Mouse (Mus musculus) E14TG2a.4 (cell line): ENCODE results near the gene Itpkb.

ENCODE experiments used
- H3K27me3 ChIP-seq: 2 replicates; pipeline ENCODE4 v1.6.1; 2014; ENCODE audit warnings: low read length, control low read depth; ENCODE audit not compliant: insufficient read depth
- H3K36me3 ChIP-seq: 2 replicates; pipeline ENCODE4 v1.6.1; 2014; ENCODE audit warnings: low read length, control low read depth; ENCODE audit not compliant: insufficient read depth
- H3K4me1 ChIP-seq: replicated peaks from 2 replicates; pipeline ENCODE4 v1.6.1; 2014; ENCODE audit warnings: low read depth, low read length, control low read depth
- H3K4me3 ChIP-seq: replicated peaks from 2 replicates; pipeline ENCODE4 v1.5.1; 2014; ENCODE audit warnings: mild to moderate bottlenecking, low read length
- H3K9me3 ChIP-seq: 2 replicates; pipeline ENCODE4 v1.6.1; 2014; ENCODE audit warnings: low read length, control low read depth
- CTCF ChIP-seq: conservative IDR thresholded peaks from 2 replicates; pipeline ENCODE4 v1.5.1; 2014; ENCODE audit warnings: low read length
- NANOG ChIP-seq: IDR thresholded peaks from 2 replicates; pipeline ENCODE4 v1.6.1; 2014; ENCODE audit warnings: borderline replicate concordance, low read length, mixed read lengths
- POU5F1 ChIP-seq: IDR thresholded peaks from 2 replicates; pipeline ENCODE4 v1.6.1; 2014; ENCODE audit warnings: low read length, borderline replicate concordance

Itpkb gene

GRCm38 (mm10) chr1:180307661-180308060, 22.6 kb upstream of the Itpkb start:
- TF ChIP-seq CTCF (no peak), NANOG (no peak), POU5F1 (no peak)
- no peaks in the 10 kb centered on the region for H3K9me3 ChIP-seq
- H3K4me3 ChIP-seq = no peak overlapping the region
- H3K27me3 ChIP-seq = peaks cover 4% of the 10 kb centered on the region
- H3K4me1 ChIP-seq = peaks cover 36% of the 10 kb centered on the region
- H3K36me3 ChIP-seq = no peaks in the 10 kb centered on the region

- peaks cover 4% of the 10 kb centered on the region for H3K27me3 ChIP-seq
- H3K4me3 ChIP-seq = no peak overlapping the region
- TF ChIP-seq NANOG = no peak
- no peak for TF ChIP-seq CTCF
- no peak for TF ChIP-seq POU5F1
Measured at GRCm38 (mm10) chr1:180308897-180309296, 21.4 kb upstream of the Itpkb start.

DNA sequence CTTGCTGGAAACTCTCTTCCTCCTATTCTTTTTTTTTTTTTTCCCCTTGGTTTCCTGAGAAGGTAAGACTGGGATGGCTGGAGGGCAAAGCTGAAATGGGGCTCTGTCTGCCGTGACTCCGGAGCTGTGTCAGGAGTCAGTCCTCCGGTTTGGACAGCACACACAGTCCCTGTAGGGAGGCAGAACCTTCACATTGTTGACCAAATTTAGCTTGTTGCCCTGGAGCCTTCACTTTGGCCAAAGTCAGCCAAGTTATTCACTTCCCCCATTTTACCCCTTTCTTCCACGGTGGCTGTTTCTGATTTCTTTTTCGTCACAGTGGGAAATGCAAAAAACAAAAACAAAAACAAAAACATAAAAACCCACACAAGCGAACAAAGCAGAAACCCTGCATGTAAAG, 18.0 kb upstream of the Itpkb start:
- Histone ChIP-seq H3K4me1 (peaks cover 51% of the 10 kb centered on the region), H3K36me3 (no peaks in the 10 kb centered on the region), H3K4me3 (0 out of 2 replicates have a peak overlapping the region, but pooled peaks have one; percentile 52), H3K27me3 (peaks cover 6% of the 10 kb centered on the region; the same call in 1 of the 2 replicates), H3K9me3 (no peaks in the 10 kb centered on the region)
- TF ChIP-seq NANOG (no peak), POU5F1 (no peak), CTCF (no peak)

More at GRCm38 (mm10) chr1:180308897-180309296, 21.4 kb upstream of the Itpkb start:
- Histone ChIP-seq H3K9me3 (no peaks in the 10 kb centered on the region), H3K36me3 (no peaks in the 10 kb centered on the region), H3K4me1 (peaks cover 42% of the 10 kb centered on the region)

DNA sequence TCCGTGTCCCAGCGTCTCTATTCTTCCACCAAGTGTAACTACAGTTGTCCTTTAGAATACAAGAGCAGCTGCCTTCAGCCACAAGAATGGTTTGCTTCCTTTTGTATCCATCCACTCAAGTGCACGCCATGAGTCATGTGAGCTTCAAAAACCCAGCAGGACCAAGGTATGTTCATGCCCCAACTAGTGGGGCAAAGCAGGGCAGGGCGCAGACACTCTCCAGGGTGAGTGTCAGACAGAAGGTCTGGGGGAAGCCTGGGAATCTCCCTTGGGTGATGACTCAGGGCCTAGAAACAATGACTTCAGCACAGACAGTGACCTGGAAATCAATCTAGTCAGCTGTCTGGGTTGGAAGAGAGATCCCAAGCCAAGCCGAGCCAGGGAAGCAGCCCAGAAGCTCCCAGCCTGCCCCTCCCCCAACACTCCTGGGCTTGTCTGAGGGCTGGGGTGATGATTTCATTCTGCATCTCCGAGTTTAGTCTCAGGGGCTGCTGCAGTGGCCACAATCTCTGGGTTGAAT, 17.4 kb upstream of the Itpkb start:
- TF ChIP-seq NANOG (no peak), CTCF (no peak), POU5F1 (no peak)
- Histone ChIP-seq H3K4me3 (peak overlapping the region; percentile 52; the same call in 1 of the 2 replicates), H3K4me1 (peaks cover 46% of the 10 kb centered on the region), H3K9me3 (no peaks in the 10 kb centered on the region), H3K36me3 (no peaks in the 10 kb centered on the region), H3K27me3 (peaks cover 9% of the 10 kb centered on the region)

DNA sequence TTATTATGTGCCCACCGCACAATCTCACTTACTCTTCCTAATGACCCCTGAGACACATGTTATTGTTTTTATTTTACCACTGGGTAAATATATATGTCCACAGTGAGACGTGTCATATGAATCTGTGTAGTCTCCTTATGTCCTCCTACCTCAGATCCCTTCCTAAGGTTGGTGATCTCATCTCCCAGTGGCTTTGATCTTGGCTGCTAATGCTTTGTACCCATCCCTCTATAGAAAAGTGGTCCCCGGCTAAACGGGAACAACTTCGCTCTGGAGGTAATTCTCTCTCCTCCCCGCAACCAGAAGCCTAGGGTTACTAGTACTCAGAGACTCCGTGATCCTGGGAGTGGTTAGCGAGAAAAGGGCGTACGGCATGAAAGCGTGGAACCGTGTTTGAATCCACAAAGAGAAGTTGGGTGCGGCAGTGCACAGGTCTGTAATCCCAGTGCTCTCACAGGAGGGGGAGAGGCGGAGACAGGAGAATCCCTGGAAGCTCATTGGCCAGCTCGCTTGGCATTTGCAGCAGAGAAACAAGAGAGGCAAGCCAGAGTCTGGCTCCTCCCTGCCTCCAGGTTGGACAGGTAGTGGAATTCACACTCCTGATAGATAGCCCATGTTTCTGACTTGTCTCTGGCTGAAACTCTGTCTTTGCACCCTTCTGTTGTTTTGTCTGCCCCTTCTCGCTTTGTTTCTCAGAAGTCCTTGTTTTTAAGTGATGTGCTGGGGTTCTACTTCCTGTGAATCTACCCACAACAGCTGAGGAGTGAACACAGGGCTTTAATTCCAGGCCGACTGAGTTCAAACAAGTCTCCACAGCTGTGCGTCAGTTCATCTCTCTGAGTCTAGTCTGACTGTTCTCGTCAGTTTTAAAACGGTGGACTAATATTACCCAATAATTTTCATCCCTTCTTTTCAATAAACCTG, 16.5 kb upstream of the Itpkb start:
- TF ChIP-seq CTCF (no peak), POU5F1 (no peak), NANOG (no peak)
- peaks cover 37% of the 10 kb centered on the region for H3K4me1 ChIP-seq
- peaks cover 16% of the 10 kb centered on the region for H3K27me3 ChIP-seq
- H3K4me3 ChIP-seq = peak overlapping the region; percentile 52
- H3K9me3 ChIP-seq = no peaks in the 10 kb centered on the region
- H3K36me3 ChIP-seq = no peaks in the 10 kb centered on the region

- no peaks in the 10 kb centered on the region for H3K9me3 ChIP-seq
- peaks cover 33% of the 10 kb centered on the region for H3K4me1 ChIP-seq
- TF ChIP-seq POU5F1 (no peak), NANOG (no peak), CTCF (no peak)
- no peak overlapping the region for H3K4me3 ChIP-seq
- no peaks in the 10 kb centered on the region for H3K36me3 ChIP-seq
- peaks cover 21% of the 10 kb centered on the region for H3K27me3 ChIP-seq
Measured at GRCm38 (mm10) chr1:180314641-180315040, 15.6 kb upstream of the Itpkb start.

DNA sequence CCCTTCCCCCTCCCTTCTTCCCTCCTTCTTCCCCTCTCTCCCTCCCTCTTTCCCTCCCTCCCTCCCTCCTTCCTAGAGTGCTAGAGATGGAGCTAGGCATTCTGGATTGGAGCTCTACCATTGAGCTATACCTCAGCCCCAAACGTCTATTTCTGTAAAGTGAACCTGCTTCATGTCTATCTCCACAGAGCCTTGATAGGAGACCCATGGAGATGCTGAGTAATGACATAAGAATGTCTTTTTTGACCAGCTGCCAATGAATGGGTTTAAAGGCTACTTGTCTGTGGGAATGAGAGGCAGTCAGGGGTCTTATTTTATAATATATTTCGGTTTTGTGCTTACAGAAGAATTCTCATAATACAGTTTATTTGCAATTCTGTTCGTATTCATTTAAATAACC, 15.2 kb upstream of the Itpkb start:
- Histone ChIP-seq H3K9me3 (no peaks in the 10 kb centered on the region), H3K36me3 (no peaks in the 10 kb centered on the region), H3K4me1 (peaks cover 33% of the 10 kb centered on the region), H3K27me3 (peaks cover 21% of the 10 kb centered on the region), H3K4me3 (no peak overlapping the region)
- TF ChIP-seq POU5F1 = no peak
- no peak for TF ChIP-seq CTCF
- TF ChIP-seq NANOG = no peak

DNA sequence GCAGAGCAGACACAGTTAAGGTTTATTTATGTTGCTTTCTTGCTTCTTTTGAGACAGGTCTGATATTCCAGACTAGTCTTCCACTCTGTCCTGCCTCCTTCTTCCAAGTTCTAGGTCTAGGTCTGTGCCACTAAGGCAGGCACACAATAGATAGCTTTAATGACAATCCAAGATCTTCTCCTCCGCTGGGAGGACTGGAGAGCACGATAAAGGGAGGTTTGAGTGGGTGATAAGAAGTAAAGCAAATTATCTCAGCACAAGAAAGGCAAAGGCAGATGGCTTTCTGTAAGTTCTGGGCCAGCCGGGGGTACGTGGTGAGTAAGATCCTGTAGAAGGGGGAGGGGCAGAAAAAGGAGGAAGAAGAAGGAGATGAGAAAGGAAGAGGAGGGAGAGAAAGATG, 12.8 kb upstream of the Itpkb start:
- H3K4me3 ChIP-seq = no peak overlapping the region
- H3K36me3 ChIP-seq = no peaks in the 10 kb centered on the region
- peaks cover 24% of the 10 kb centered on the region for H3K4me1 ChIP-seq
- peaks cover 21% of the 10 kb centered on the region for H3K27me3 ChIP-seq
- H3K9me3 ChIP-seq = no peaks in the 10 kb centered on the region
- TF ChIP-seq CTCF (no peak), POU5F1 (no peak), NANOG (no peak)

GRCm38 (mm10) chr1:180318407-180318806, 11.9 kb upstream of the Itpkb start:
- H3K4me3 ChIP-seq = no peak overlapping the region

More at GRCm38 (mm10) chr1:180318407-180318806, 11.9 kb upstream of the Itpkb start:
- TF ChIP-seq POU5F1 (no peak), NANOG (no peak), CTCF (no peak)
- Histone ChIP-seq H3K9me3 (no peaks in the 10 kb centered on the region), H3K36me3 (no peaks in the 10 kb centered on the region), H3K4me1 (peaks cover 14% of the 10 kb centered on the region), H3K27me3 (peaks cover 21% of the 10 kb centered on the region)
